Mouse (Mus musculus): ENCODE results near the gene Grin2a. TPM values are rescaled to one million over a fixed set of nuclear protein-coding genes. Genes with fewer than 3 reads are reported as not detected.
A peak's percentile ranks its signal among the peaks of the same experiment; 100 is the strongest.

Gene Grin2a
- total and polyA plus RNA-seq, 2 experiments from 2014 or later: 6.1 to 10.5 TPM

DNA sequence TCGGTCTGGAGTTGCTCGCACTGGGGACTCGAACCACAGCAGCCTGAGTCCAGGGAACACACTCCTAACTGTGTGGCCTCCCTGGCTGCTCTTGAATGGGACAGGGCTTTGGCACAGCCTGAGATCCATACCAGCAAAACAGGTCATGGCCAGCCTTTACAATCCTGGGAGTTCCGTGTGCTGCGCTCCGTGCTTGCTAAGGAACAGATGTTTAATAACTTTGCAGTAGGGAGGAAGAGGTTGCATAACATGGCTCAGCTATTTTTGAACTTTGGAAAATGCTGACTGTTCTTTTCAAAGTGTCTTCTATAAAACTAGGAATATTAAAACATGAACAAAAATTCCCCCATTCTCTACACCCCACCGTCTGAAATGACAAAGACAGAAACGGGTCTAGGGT is 238.5 kb downstream of the Grin2a start:
- Histone ChIP-seq H3K4me2 (ENCODE audit: low read depth, low read length, poor library complexity, severe bottlenecking) (no peak overlapping the region), H3K4me1 (ENCODE audit: insufficient read depth, low read length) (no peaks in the 10 kb centered on the region), H3K9me3 (ENCODE audit: low read length) (no peaks in the 10 kb centered on the region), H3K4me3 (ENCODE audit: low read depth, low read length) (no peak overlapping the region), H3K27me3 (ENCODE audit: insufficient read depth, low read length) (no peaks in the 10 kb centered on the region), H3K27ac (ENCODE audit: low read depth, low read length) (no peak overlapping the region), H3K9ac (replicated peaks; ENCODE audit: low read length, poor library complexity, severe bottlenecking) (no peak overlapping the region), H3K36me3 (ENCODE audit: insufficient read depth, low read length) (no peaks in the 10 kb centered on the region)
- WGBS: 87% methylated on average over 8 of the region's 8 CpGs
- TF ChIP-seq CTCF (IDR thresholded peaks at IDR 0.05): no peak
- DNase-seq (ENCODE audit: low spot score): no peak
- no peak for ATAC-seq (ENCODE audit: low FRiP score)

DNA sequence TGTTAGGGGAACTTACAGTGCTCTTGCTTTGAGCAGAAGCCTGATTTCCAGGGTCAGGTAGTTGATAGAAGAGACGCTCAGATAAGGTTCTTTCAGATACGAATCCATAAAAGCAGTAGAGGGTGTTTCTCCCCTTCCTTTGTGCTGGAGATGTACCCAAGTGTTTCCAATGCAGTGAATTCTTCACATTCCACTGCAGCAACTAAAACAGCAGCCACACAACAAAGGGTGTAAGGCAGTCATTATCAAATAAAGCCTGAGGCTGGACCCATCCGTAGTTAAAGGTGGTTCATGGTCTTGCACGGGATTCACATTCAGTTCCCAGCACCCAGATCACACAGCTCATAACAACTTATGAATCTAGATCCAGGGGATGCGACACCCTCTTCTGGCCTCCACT is 241.3 kb downstream of the Grin2a start:
- 92% methylated on average over 5 of the region's 5 CpGs for WGBS
- DNase-seq (ENCODE audit: low spot score) (no peak), ATAC-seq (ENCODE audit: low FRiP score) (no peak)
- Histone ChIP-seq H3K27me3 (ENCODE audit: insufficient read depth, low read length) (no peaks in the 10 kb centered on the region), H3K4me3 (ENCODE audit: low read depth, low read length) (no peak overlapping the region), H3K36me3 (ENCODE audit: insufficient read depth, low read length) (no peaks in the 10 kb centered on the region), H3K9me3 (ENCODE audit: low read length) (no peaks in the 10 kb centered on the region), H3K4me1 (ENCODE audit: insufficient read depth, low read length) (no peaks in the 10 kb centered on the region), H3K27ac (ENCODE audit: low read depth, low read length) (no peak overlapping the region), H3K9ac (replicated peaks; ENCODE audit: low read length, poor library complexity, severe bottlenecking) (no peak overlapping the region), H3K4me2 (ENCODE audit: low read depth, low read length, poor library complexity, severe bottlenecking) (no peak overlapping the region)
- TF ChIP-seq CTCF (IDR thresholded peaks at IDR 0.05): no peak

DNA sequence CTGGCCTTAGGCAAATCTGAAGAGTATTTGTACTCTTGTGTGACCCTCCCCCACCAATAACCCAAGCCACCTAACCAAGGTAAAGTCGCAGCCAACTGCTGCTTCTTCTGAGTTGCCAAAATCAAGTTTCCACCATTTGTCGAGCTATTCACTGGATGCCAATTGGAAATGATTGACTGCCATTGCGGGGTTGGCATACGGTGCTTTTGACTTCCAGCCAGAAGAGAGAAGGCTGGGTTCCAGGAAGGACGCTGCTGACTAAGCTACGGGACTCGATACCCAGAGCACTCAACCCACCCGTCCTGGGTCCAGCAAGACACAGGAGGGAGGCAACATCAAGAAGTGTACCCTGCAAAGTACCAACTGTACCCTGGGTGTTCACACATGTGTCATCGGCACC is 242.3 kb downstream of the Grin2a start:
- ATAC-seq (ENCODE audit: low FRiP score): no peak

DNA sequence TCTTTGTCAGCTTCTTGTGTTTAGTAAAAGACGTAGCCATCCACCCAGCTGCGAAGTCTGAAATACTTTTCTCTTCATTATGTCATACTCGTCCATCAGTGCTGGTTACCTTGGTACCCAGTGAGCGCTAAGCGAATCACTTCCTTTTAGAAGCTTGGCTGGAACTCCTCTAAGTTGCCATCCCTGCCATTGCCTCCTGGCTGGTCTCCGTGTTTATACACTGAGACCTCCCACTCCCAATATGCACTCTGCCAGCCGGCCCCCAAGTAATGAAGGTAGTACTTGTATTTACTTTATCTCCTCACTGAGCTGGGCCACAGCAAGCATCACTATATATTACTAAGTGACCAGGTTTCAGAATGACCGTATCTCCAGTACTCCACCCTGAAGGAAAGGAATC is 242.8 kb downstream of the Grin2a start:
- 58% methylated on average over 8 of the region's 8 CpGs for WGBS
- Histone ChIP-seq H3K4me3 (ENCODE audit: low read depth, low read length) (no peak overlapping the region), H3K27me3 (ENCODE audit: insufficient read depth, low read length) (no peaks in the 10 kb centered on the region), H3K9me3 (ENCODE audit: low read length) (no peaks in the 10 kb centered on the region), H3K9ac (replicated peaks; ENCODE audit: low read length, poor library complexity, severe bottlenecking) (no peak overlapping the region), H3K36me3 (ENCODE audit: insufficient read depth, low read length) (no peaks in the 10 kb centered on the region), H3K4me1 (ENCODE audit: insufficient read depth, low read length) (no peaks in the 10 kb centered on the region), H3K4me2 (ENCODE audit: low read depth, low read length, poor library complexity, severe bottlenecking) (no peak overlapping the region), H3K27ac (ENCODE audit: low read depth, low read length) (no peak overlapping the region)
- no peak for TF ChIP-seq CTCF (IDR thresholded peaks at IDR 0.05)
- ATAC-seq (ENCODE audit: low FRiP score): no peak
- peak; percentile 55 for DNase-seq (ENCODE audit: low spot score)

More for the DNA sequence above, 242.3 kb downstream of the Grin2a start:
- Histone ChIP-seq H3K9me3 (ENCODE audit: low read length) (no peaks in the 10 kb centered on the region), H3K27ac (ENCODE audit: low read depth, low read length) (no peak overlapping the region), H3K9ac (replicated peaks; ENCODE audit: low read length, poor library complexity, severe bottlenecking) (no peak overlapping the region), H3K27me3 (ENCODE audit: insufficient read depth, low read length) (no peaks in the 10 kb centered on the region), H3K4me1 (ENCODE audit: insufficient read depth, low read length) (no peaks in the 10 kb centered on the region), H3K4me2 (ENCODE audit: low read depth, low read length, poor library complexity, severe bottlenecking) (no peak overlapping the region), H3K4me3 (ENCODE audit: low read depth, low read length) (no peak overlapping the region), H3K36me3 (ENCODE audit: insufficient read depth, low read length) (no peaks in the 10 kb centered on the region)
- TF ChIP-seq CTCF (IDR thresholded peaks at IDR 0.05): no peak
- DNase-seq (ENCODE audit: low spot score): peak; percentile 53
- 85% methylated on average over 9 of the region's 9 CpGs for WGBS

DNA sequence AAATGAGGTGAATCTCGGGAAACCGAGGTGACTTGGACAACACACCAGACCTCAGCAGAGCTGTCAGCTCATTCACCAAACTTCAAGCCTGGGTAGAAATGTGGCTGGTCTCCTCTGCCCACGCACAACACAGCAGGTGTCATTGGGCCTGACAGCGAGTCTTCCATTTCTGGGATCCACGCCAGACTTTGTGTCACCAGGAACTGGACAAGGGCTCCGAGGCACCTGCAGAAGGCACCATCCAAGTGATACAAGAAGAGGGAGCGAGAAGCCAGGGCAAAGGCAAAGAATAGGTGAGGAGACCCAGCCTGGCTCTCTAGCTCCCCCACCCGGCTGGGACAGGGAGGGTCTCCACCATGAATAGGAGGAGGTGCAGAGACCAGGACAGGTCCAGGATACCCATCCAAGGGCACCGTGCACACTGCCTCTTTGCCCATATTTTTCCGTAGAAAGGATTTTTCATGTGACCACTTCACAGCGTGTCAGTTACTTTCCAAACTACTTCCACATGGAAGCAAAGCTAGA is 244.3 kb downstream of the Grin2a start:
- Histone ChIP-seq H3K4me1 (ENCODE audit: insufficient read depth, low read length) (no peaks in the 10 kb centered on the region), H3K27ac (ENCODE audit: low read depth, low read length) (no peak overlapping the region), H3K4me3 (ENCODE audit: low read depth, low read length) (no peak overlapping the region), H3K27me3 (ENCODE audit: insufficient read depth, low read length) (no peaks in the 10 kb centered on the region), H3K9ac (replicated peaks; ENCODE audit: low read length, poor library complexity, severe bottlenecking) (no peak overlapping the region), H3K36me3 (ENCODE audit: insufficient read depth, low read length) (no peaks in the 10 kb centered on the region), H3K9me3 (ENCODE audit: low read length) (no peaks in the 10 kb centered on the region), H3K4me2 (ENCODE audit: low read depth, low read length, poor library complexity, severe bottlenecking) (no peak overlapping the region)
- WGBS: 75% methylated on average over 11 of the region's 11 CpGs
- TF ChIP-seq CTCF (IDR thresholded peaks at IDR 0.05): 0 out of 2 replicates have a peak, but pooled peaks have one; percentile 13
- no peak for ATAC-seq (ENCODE audit: low FRiP score)
- no peak for DNase-seq (ENCODE audit: low spot score)

DNA sequence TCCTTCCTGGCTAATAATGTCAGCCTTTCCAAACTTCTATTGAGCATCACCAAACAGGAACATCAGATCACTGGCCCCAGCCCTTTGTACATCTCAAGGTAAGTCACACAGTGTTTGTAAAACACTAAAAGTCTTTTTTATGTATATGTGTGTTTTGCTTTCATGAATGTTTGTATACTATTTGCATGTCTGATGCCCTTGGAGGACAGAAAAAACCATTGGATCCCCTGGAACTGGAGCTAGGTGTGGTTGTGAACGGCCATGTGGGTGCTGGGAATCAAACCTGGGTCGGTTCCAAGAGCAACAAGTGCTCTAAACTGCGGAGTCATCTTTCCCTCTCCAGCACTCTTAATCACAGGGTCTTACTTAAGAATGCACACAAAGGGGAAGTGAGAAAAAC is 245.7 kb downstream of the Grin2a start:
- H3K4me2 ChIP-seq (ENCODE audit: low read depth, low read length, poor library complexity, severe bottlenecking): no peak overlapping the region
- DNase-seq (ENCODE audit: low spot score) (no peak), ATAC-seq (ENCODE audit: low FRiP score) (no peak)
- no peaks in the 10 kb centered on the region for H3K36me3 ChIP-seq (ENCODE audit: insufficient read depth, low read length)
- H3K27ac ChIP-seq (ENCODE audit: low read depth, low read length): no peak overlapping the region
- H3K4me1 ChIP-seq (ENCODE audit: insufficient read depth, low read length): no peaks in the 10 kb centered on the region
- H3K9ac ChIP-seq (replicated peaks; ENCODE audit: low read length, poor library complexity, severe bottlenecking): no peak overlapping the region
- H3K9me3 ChIP-seq (ENCODE audit: low read length): no peaks in the 10 kb centered on the region
- no peak for TF ChIP-seq CTCF (IDR thresholded peaks at IDR 0.05)
- WGBS: 94% methylated on average over 3 of the region's 3 CpGs
- no peaks in the 10 kb centered on the region for H3K27me3 ChIP-seq (ENCODE audit: insufficient read depth, low read length)
- H3K4me3 ChIP-seq (ENCODE audit: low read depth, low read length): no peak overlapping the region

Measured in midbrain, postnatal 0 days (tissue).